Mouse (Mus musculus): ENCODE results near the gene Cracr2a. TPM values are rescaled to one million over a fixed set of nuclear protein-coding genes. Genes with fewer than 3 reads are reported as not detected.

Gene Cracr2a
- polyA plus RNA-seq, 1 experiment, result 0.83 TPM

GRCm38 (mm10) chr6:127533766-127534165, 27.4 kb upstream of the Cracr2a start:
- TF ChIP-seq POLR2A (IDR thresholded peaks at IDR 0.05; ENCODE audit: borderline replicate concordance, low read depth, low read length) (no peak), CTCF (IDR thresholded peaks at IDR 0.05; ENCODE audit: low read depth, low read length) (no peak)
- Histone ChIP-seq H3K27ac (ENCODE audit: insufficient read depth, low read depth, low read length) (no peak overlapping the region), H3K4me3 (ENCODE audit: insufficient read depth, low read length) (no peak overlapping the region), H3K4me1 (ENCODE audit: control insufficient read depth, insufficient read depth, low read length) (no peaks in the 10 kb centered on the region)

GRCm38 (mm10) chr6:127537035-127537434, 24.1 kb upstream of the Cracr2a start:
- H3K4me3 ChIP-seq (ENCODE audit: insufficient read depth, low read length), result no peak overlapping the region
- TF ChIP-seq CTCF (IDR thresholded peaks at IDR 0.05; ENCODE audit: low read depth, low read length) (no peak), POLR2A (IDR thresholded peaks at IDR 0.05; ENCODE audit: borderline replicate concordance, low read depth, low read length) (no peak)

GRCm38 (mm10) chr6:127538118-127538517, 23.0 kb upstream of the Cracr2a start:
- no peaks in the 10 kb centered on the region for H3K4me1 ChIP-seq (ENCODE audit: control insufficient read depth, insufficient read depth, low read length)
- no peak overlapping the region for H3K27ac ChIP-seq (ENCODE audit: insufficient read depth, low read depth, low read length)
- TF ChIP-seq CTCF (IDR thresholded peaks at IDR 0.05; ENCODE audit: low read depth, low read length) (no peak), POLR2A (IDR thresholded peaks at IDR 0.05; ENCODE audit: borderline replicate concordance, low read depth, low read length) (no peak)
- H3K4me3 ChIP-seq (ENCODE audit: insufficient read depth, low read length), result no peak overlapping the region

More at GRCm38 (mm10) chr6:127537035-127537434, 24.1 kb upstream of the Cracr2a start:
- Histone ChIP-seq H3K4me1 (ENCODE audit: control insufficient read depth, insufficient read depth, low read length) (no peaks in the 10 kb centered on the region), H3K27ac (ENCODE audit: insufficient read depth, low read depth, low read length) (no peak overlapping the region)

- TF ChIP-seq CTCF (IDR thresholded peaks at IDR 0.05; ENCODE audit: low read depth, low read length) (no peak), POLR2A (IDR thresholded peaks at IDR 0.05; ENCODE audit: borderline replicate concordance, low read depth, low read length) (no peak)
- Histone ChIP-seq H3K27ac (ENCODE audit: insufficient read depth, low read depth, low read length) (no peak overlapping the region), H3K4me1 (ENCODE audit: control insufficient read depth, insufficient read depth, low read length) (no peaks in the 10 kb centered on the region), H3K4me3 (ENCODE audit: insufficient read depth, low read length) (no peak overlapping the region)
Measured at GRCm38 (mm10) chr6:127539226-127539625, 21.9 kb upstream of the Cracr2a start.

GRCm38 (mm10) chr6:127539659-127540058, 21.5 kb upstream of the Cracr2a start:
- H3K4me3 ChIP-seq (ENCODE audit: insufficient read depth, low read length), result no peak overlapping the region
- no peaks in the 10 kb centered on the region for H3K4me1 ChIP-seq (ENCODE audit: control insufficient read depth, insufficient read depth, low read length)
- no peak overlapping the region for H3K27ac ChIP-seq (ENCODE audit: insufficient read depth, low read depth, low read length)
- TF ChIP-seq POLR2A (IDR thresholded peaks at IDR 0.05; ENCODE audit: borderline replicate concordance, low read depth, low read length) (no peak), CTCF (IDR thresholded peaks at IDR 0.05; ENCODE audit: low read depth, low read length) (no peak)

GRCm38 (mm10) chr6:127540517-127540916, 20.6 kb upstream of the Cracr2a start:
- Histone ChIP-seq H3K4me1 (ENCODE audit: control insufficient read depth, insufficient read depth, low read length) (no peaks in the 10 kb centered on the region), H3K27ac (ENCODE audit: insufficient read depth, low read depth, low read length) (no peak overlapping the region), H3K4me3 (ENCODE audit: insufficient read depth, low read length) (no peak overlapping the region)
- no peak for TF ChIP-seq POLR2A (IDR thresholded peaks at IDR 0.05; ENCODE audit: borderline replicate concordance, low read depth, low read length)
- no peak for TF ChIP-seq CTCF (IDR thresholded peaks at IDR 0.05; ENCODE audit: low read depth, low read length)

GRCm38 (mm10) chr6:127541617-127542374, 19.3 kb upstream of the Cracr2a start:
- TF ChIP-seq CTCF (IDR thresholded peaks at IDR 0.05; ENCODE audit: low read depth, low read length) (no peak; the same call in 1 of the 2 replicates), POLR2A (IDR thresholded peaks at IDR 0.05; ENCODE audit: borderline replicate concordance, low read depth, low read length) (no peak)

GRCm38 (mm10) chr6:127546676-127547075, 14.5 kb upstream of the Cracr2a start:
- H3K27ac ChIP-seq (ENCODE audit: insufficient read depth, low read depth, low read length), result no peak overlapping the region
- H3K4me1 ChIP-seq (ENCODE audit: control insufficient read depth, insufficient read depth, low read length), result no peaks in the 10 kb centered on the region
- TF ChIP-seq CTCF (IDR thresholded peaks at IDR 0.05; ENCODE audit: low read depth, low read length) (no peak), POLR2A (IDR thresholded peaks at IDR 0.05; ENCODE audit: borderline replicate concordance, low read depth, low read length) (no peak)
- no peak overlapping the region for H3K4me3 ChIP-seq (ENCODE audit: insufficient read depth, low read length)

More at GRCm38 (mm10) chr6:127541617-127542374, 19.3 kb upstream of the Cracr2a start:
- no peak overlapping the region for H3K4me3 ChIP-seq (ENCODE audit: insufficient read depth, low read length)
- H3K27ac ChIP-seq (ENCODE audit: insufficient read depth, low read depth, low read length), result no peak overlapping the region
- H3K4me1 ChIP-seq (ENCODE audit: control insufficient read depth, insufficient read depth, low read length), result no peaks in the 10 kb centered on the region

- no peak overlapping the region for H3K27ac ChIP-seq (ENCODE audit: insufficient read depth, low read depth, low read length)
- no peaks in the 10 kb centered on the region for H3K4me1 ChIP-seq (ENCODE audit: control insufficient read depth, insufficient read depth, low read length)
- H3K4me3 ChIP-seq (ENCODE audit: insufficient read depth, low read length), result no peak overlapping the region
- TF ChIP-seq CTCF (IDR thresholded peaks at IDR 0.05; ENCODE audit: low read depth, low read length) (no peak), POLR2A (IDR thresholded peaks at IDR 0.05; ENCODE audit: borderline replicate concordance, low read depth, low read length) (no peak)
Measured at GRCm38 (mm10) chr6:127552940-127553339, 8.2 kb upstream of the Cracr2a start.

- H3K4me1 ChIP-seq (ENCODE audit: control insufficient read depth, insufficient read depth, low read length), result no peaks in the 10 kb centered on the region
- TF ChIP-seq POLR2A (IDR thresholded peaks at IDR 0.05; ENCODE audit: borderline replicate concordance, low read depth, low read length) (no peak), CTCF (IDR thresholded peaks at IDR 0.05; ENCODE audit: low read depth, low read length) (no peak)
- no peak overlapping the region for H3K27ac ChIP-seq (ENCODE audit: insufficient read depth, low read depth, low read length)
- H3K4me3 ChIP-seq (ENCODE audit: insufficient read depth, low read length), result no peak overlapping the region
Measured at GRCm38 (mm10) chr6:127555553-127555952, 5.6 kb upstream of the Cracr2a start.

Data from bone marrow macrophage, adult 2 months (primary cell).